Mouse (Mus musculus) stomach, postnatal 0 days (tissue): ENCODE results near the gene Apof. TPM values are rescaled to one million over a fixed set of nuclear protein-coding genes. Genes with fewer than 3 reads are reported as not detected.
A peak's percentile ranks its signal among the peaks of the same experiment; 100 is the strongest.
"Not testable (repeated sequence)": the region's sequence is repeated elsewhere in the genome, so short reads cannot be mapped to it uniquely, and the experiment has no call there.

Experiments
- ATAC-seq: fragments of 200-750 bp; cut with Nextera tagmentation; 2 replicates; pipeline ENCODE4 v1.8.0; 2017; ENCODE audit not compliant: low FRiP score, low TSS enrichment
- DNase-seq: peaks from one replicate; pipeline ENCODE4 v3.0.0-alpha.2; 2016; ENCODE audit warnings: low spot score
- H3K27ac ChIP-seq: fragments of 300-500 bp; sonication (generic); replicated peaks from 2 replicates; pipeline ENCODE4 v1.5.1; 2014; ENCODE audit warnings: mild to moderate bottlenecking, control low read depth
- H3K27me3 ChIP-seq: fragments of 300-500 bp; sonication (generic); 2 replicates; pipeline ENCODE4 v1.6.1; 2014; ENCODE audit warnings: low read length; ENCODE audit not compliant: control insufficient read depth, insufficient read depth
- H3K36me3 ChIP-seq: fragments of 300-500 bp; sonication (generic); 2 replicates; pipeline ENCODE4 v1.6.1; 2014; ENCODE audit warnings: low read length, mixed read lengths; ENCODE audit not compliant: control insufficient read depth, insufficient read depth
- H3K4me1 ChIP-seq: fragments of 300-500 bp; sonication (generic); replicated peaks from 2 replicates; pipeline ENCODE4 v1.6.1; 2014; ENCODE audit warnings: antibody characterized with exemption; ENCODE audit not compliant: control insufficient read depth, insufficient read depth
- H3K4me2 ChIP-seq: fragments of 300-500 bp; sonication (generic); replicated peaks from 2 replicates; pipeline ENCODE4 v1.6.1; 2014; ENCODE audit warnings: low read depth, mild to moderate bottlenecking, control low read depth, moderate library complexity
- H3K4me3 ChIP-seq: fragments of 300-500 bp; sonication (generic); 2 replicates; pipeline ENCODE4 v1.5.1; 2014; ENCODE audit warnings: low read depth, low read length, control low read depth
- H3K9ac ChIP-seq: fragments of 300-500 bp; sonication (generic); 2 replicates; pipeline ENCODE4 v1.6.1; 2014; ENCODE audit warnings: mild to moderate bottlenecking, low read length, control low read depth, mixed read lengths
- H3K9me3 ChIP-seq: fragments of 300-500 bp; sonication (generic); 2 replicates; pipeline ENCODE4 v1.6.1; 2016; ENCODE audit warnings: low read length; ENCODE audit not compliant: control insufficient read depth
- CTCF ChIP-seq: IDR thresholded peaks from 2 replicates; pipeline ENCODE4 v1.5.1; 2016; ENCODE audit warnings: antibody characterized with exemption, low read depth, mild to moderate bottlenecking, moderate library complexity
- EP300 ChIP-seq: optimal IDR thresholded peaks from 2 replicates; pipeline ENCODE3; 2016; ENCODE audit warnings: antibody characterized with exemption
- WGBS: fragments of 180-500 bp; shearing (Covaris S2); extraction: QIAGEN DNeasy Blood & Tissue Kit; methylation state at CpG from one replicate; pipeline ENCODE4 v1.1.7; 2014; 5-methylcytosine and 5-hydroxymethylcytosine counted together
- polyA plus RNA-seq: library from polyadenylated mRNA; unstranded; fragments of >200 nt; fragmentation: Nextera tagmentation; extraction: Ambion mirVana; gene quantifications from 2 replicates; pipeline ENCODE4 v1.2.1, GENCODE M21; 2015

The Apof gene
- polyA plus RNA-seq, 1 experiment from 2014 or later = 1.1 TPM

DNA sequence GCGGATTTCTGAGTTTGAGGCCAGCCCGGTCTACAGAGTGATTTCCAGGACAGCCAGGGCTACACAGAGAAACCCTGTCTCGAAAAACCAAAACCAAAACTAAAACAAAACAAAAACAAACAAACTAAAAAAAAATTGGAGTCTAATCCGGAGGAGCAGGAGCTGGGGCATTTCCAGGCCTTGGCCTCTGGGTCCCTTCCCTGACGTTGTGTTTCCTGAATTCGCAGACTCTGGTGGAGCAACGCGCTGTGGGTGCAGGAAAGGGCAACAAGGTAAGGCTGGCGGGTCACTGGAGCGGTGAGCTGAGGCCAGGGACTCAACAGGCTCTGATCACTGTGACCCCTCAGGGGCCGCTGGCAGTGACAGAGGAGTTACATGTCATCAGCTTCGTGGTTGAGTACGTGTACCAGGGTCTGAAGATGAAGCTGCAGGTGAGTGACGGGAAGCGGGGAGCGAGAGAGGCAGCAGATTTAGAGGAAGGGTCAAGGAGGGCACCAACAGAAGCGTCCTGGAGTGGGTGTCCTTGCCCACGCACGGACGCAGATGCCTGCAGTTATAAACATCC lies 14.5 kb downstream of the Apof start:
- H3K9me3 ChIP-seq = no peaks in the 10 kb centered on the region
- DNase-seq (no peak), ATAC-seq (no peak)
- no peaks in the 10 kb centered on the region for H3K27me3 ChIP-seq
- WGBS = 83% methylated on average over 20 of the region's 20 CpGs
- TF ChIP-seq CTCF (no peak), EP300 (no peak)
- H3K36me3 ChIP-seq = peaks cover 30% of the 10 kb centered on the region; the same call in 1 of the 2 replicates
- no peak overlapping the region for H3K4me2 ChIP-seq
- H3K9ac ChIP-seq = no peak overlapping the region
- H3K27ac ChIP-seq = no peak overlapping the region
- no peak overlapping the region for H3K4me3 ChIP-seq
- H3K4me1 ChIP-seq = no peaks in the 10 kb centered on the region

DNA sequence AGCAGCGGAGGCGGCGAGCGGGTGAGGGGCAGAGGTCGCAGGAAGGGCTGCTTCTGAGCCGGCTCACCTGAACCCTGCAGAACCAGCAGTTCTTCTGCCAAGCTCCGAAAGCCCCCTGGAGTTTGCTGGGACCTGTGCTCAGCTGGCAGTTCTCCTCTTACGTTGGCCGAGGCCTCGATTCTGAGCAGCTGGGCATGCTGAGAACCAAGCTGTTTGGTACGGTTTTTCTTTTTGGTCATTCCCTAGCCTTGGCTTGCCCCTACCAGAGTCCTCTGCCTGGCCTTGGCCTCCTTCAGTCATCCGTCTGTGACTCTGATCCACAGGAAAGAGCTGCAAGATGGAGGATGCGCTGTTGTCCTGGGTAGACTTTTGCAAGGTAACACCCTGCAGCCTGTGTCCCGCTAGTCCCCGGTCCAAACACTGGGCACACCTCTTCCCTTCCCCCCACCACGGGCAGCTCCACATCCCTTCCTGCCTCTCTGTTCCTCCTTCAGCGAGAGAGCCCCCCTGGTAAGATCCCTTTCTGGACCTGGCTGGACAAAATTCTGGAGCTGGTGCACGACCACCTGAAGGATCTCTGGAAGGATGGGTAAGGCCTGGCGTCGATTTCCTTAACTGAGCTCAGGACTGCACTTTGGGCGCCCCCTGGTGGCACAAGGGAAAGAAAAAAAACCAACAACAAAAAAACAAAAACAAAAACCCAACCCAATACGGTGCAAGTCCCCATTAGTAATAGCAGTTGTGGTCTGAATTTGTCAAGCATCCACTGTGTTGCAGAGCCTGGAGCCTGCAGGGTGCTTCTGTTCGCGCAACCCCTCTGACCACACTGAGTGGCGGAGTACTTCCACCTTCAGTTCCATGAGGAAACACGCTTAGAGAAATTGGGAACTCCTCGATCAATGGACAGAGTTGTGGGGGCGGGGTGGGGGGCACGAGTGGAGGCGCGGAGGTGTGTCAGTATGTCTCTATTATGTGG lies 15.4 kb downstream of the Apof start:
- no peak overlapping the region for H3K4me3 ChIP-seq
- DNase-seq (peak; percentile 65), ATAC-seq (peak; percentile 25; the same call in 1 of the 2 replicates)
- peak; percentile 84 for TF ChIP-seq CTCF
- TF ChIP-seq EP300 = no peak
- H3K36me3 ChIP-seq = peaks cover 30% of the 10 kb centered on the region; the same call in 1 of the 2 replicates
- H3K4me2 ChIP-seq = no peak overlapping the region
- 65% methylated on average over 31 of the region's 31 CpGs for WGBS
- no peaks in the 10 kb centered on the region for H3K27me3 ChIP-seq
- H3K9me3 ChIP-seq = no peaks in the 10 kb centered on the region
- no peak overlapping the region for H3K27ac ChIP-seq
- no peaks in the 10 kb centered on the region for H3K4me1 ChIP-seq
- H3K9ac ChIP-seq = no peak overlapping the region

DNA sequence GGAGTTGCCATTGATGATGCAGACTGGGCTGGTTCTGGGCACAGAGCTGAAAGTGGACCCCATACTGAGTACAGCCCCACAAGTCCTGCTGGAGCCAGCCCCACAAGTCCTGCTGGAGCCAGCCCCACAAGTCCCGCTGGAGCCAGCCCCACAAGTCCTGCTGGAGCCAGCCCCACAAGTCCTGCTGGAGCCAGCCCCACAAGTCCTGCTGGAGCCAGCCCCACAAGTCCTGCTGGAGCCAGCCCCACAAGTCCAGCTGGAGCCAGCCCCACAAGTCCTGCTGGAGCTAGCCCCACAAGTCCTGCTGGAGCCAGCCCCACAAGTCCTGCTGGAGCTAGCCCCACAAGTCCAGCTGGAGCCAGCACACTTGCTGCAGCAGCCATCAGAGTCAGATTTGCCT lies 22.1 kb downstream of the Apof start:
- not testable (repeated sequence) for DNase-seq, ATAC-seq, H3K9me3 ChIP-seq, H3K4me3 ChIP-seq, H3K4me1 ChIP-seq, H3K27ac ChIP-seq, H3K4me2 ChIP-seq, H3K27me3 ChIP-seq, H3K9ac ChIP-seq
- H3K36me3 ChIP-seq = peaks cover 23% of the 10 kb centered on the region; the same call in 1 of the 2 replicates
- 100% methylated on average over 1 of the region's 1 CpGs for WGBS

DNA sequence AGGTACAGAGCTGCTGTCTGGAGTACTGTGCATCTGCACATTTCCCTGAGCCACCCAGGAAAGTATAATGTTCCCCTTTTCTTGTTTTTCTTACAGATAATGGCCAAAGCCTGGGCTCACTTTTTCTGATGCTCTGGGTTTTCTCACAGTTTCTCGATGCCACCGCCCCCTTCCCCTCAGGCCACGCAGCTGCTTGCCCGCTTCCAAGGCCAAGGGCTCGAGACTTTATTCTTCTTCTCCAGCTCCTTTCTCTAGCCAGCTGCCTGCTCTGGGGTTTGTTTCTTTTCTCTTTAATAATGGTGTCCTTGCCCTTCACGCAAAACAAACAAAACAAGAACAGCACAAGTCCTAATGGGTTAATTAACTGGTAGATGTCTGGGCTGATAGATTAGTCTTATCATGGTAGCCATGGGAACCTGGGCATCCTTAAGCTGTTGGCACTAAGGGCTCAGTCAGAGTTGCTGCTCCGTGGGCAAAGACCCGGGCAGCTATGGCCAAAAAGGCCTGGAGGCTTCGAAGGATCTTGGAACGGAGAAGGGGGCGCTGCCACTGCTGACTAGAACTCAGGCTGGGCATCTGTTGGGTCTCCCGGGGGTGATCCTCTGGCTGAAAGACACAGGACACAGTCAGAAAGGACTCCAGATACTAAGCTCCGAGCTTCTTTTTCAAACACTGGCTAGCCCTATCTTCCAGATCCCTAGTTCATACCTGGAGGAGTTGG lies 28.1 kb downstream of the Apof start:
- ATAC-seq (no peak), DNase-seq (no peak)
- H3K27me3 ChIP-seq = no peaks in the 10 kb centered on the region
- no peak overlapping the region for H3K4me3 ChIP-seq
- no peaks in the 10 kb centered on the region for H3K4me1 ChIP-seq
- no peak overlapping the region for H3K4me2 ChIP-seq
- WGBS = 73% methylated on average over 13 of the region's 13 CpGs
- H3K27ac ChIP-seq = no peak overlapping the region
- H3K36me3 ChIP-seq = peaks cover 9% of the 10 kb centered on the region; the same call in 1 of the 2 replicates
- no peak for TF ChIP-seq CTCF
- no peak for TF ChIP-seq EP300
- H3K9ac ChIP-seq = no peak overlapping the region
- H3K9me3 ChIP-seq = no peaks in the 10 kb centered on the region

DNA sequence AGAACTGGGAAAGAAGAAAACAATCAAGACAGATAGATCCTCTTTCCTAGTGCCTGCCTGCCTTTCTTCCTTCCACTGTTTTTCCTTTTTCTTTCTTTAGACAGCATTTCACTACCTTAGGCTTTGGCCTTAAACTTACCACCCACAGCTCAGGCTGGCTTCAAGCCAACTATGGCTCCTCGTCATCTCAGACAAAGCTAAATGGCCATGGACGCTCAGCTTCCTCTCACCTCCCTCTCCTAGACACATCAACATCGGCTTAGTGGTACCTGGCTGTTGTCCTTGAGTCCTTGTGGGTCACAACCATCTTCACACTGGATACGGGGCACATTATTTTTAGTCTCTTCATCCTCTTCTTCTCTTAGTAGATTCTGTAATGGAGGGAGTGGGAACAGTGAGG lies 28.8 kb downstream of the Apof start:
- Histone ChIP-seq H3K9ac (no peak overlapping the region), H3K4me1 (no peaks in the 10 kb centered on the region), H3K9me3 (no peaks in the 10 kb centered on the region), H3K27me3 (no peaks in the 10 kb centered on the region), H3K27ac (peak overlapping the region; percentile 13; the same call in 1 of the 2 replicates), H3K4me3 (no peak overlapping the region), H3K4me2 (no peak overlapping the region), H3K36me3 (0 out of 2 replicates have a peak, but pooled peaks cover 4% of the 10 kb centered on the region)
- no peak for TF ChIP-seq CTCF
- DNase-seq (no peak), ATAC-seq (no peak)
- WGBS = 53% methylated on average over 4 of the region's 4 CpGs
